Mouse (Mus musculus): Measurements from ENCODE around the gene Gm34653. TPM values are rescaled to one million over a fixed set of nuclear protein-coding genes. Genes with fewer than 3 reads are reported as not detected.
"Not testable (repeated sequence)": the region's sequence is repeated elsewhere in the genome, so short reads cannot be mapped to it uniquely, and the experiment has no call there.

Gene Gm34653
- polyA plus RNA-seq, 1 experiment from 2014 or later, result not detected

GRCm38 (mm10) chr2:34799357-34800256 is 33.2 kb upstream of the Gm34653 start, which contains the start of gene Rabepk:
TSS of gene Rabepk (minus strand) at chr2:34799912.
- Histone ChIP-seq H3K9ac (ENCODE audit: low read length) (peak within 1 kb of the TSS; percentile 83), H3K9me3 (ENCODE audit: control insufficient read depth, low read length) (no peaks in the 10 kb centered on the region), H3K4me1 (ENCODE audit: control insufficient read depth in 2 of 2, insufficient read depth in 2 of 2, low read length in 2 of 2) (peaks cover 8 to 25% of the 10 kb centered on the region in 2 experiments), H3K27ac (replicated peaks in 1 of 2; ENCODE audit: control insufficient read depth in 1 of 2, insufficient read depth in 1 of 2, low read depth in 2 of 2, low read length in 2 of 2) (peak within 1 kb of the TSS; percentile 61 to 80), H3K4me3 (ENCODE audit: control insufficient read depth in 1 of 2, insufficient read depth in 1 of 2, low read depth in 1 of 2, low read length in 2 of 2) (peak within 1 kb of the TSS; percentile 80 to 90), H3K4me2 (ENCODE audit: low read length) (peak within 1 kb of the TSS; percentile 86), H3K36me3 (ENCODE audit: control insufficient read depth, insufficient read depth, low read length) (peaks cover 30% of the 10 kb centered on the region), H3K27me3 (ENCODE audit: control insufficient read depth, insufficient read depth, low read length) (no peaks in the 10 kb centered on the region)
- peak; percentile 57 for ATAC-seq (ENCODE audit: insufficient number of reproducible peaks, insufficient read depth, low FRiP score, low read depth)
- WGBS, result 3% methylated on average over 44 of the region's 44 CpGs

DNA sequence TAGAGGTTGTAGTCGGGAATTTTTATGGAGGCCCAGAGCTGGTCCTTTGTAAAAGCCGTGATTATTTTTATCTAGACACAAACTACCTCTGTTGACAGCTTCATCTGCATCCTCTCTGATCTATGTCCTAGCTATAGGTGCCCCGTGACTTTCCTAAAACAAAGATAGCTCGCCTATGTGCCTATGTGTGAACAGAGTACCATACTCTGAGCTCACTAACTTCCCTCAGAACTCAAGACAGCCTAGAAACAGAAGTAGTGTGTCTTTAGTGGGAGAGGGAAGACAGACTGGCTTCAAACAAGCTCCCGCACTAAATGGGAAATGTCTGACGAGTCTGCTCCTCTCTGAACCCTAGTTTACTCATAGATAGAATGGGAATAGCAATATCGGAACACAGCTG is 32.4 kb upstream of the Gm34653 start:
- Histone ChIP-seq H3K4me3 (ENCODE audit: control insufficient read depth in 1 of 2, insufficient read depth in 1 of 2, low read depth in 1 of 2, low read length in 2 of 2) (peak overlapping the region in 1 of 2 experiments; percentile 80; a peak in 2 of 4 replicates), H3K36me3 (ENCODE audit: control insufficient read depth, insufficient read depth, low read length) (peaks cover 30% of the 10 kb centered on the region), H3K4me2 (ENCODE audit: low read length) (peak overlapping the region; percentile 86), H3K27ac (replicated peaks in 1 of 2; ENCODE audit: control insufficient read depth in 1 of 2, insufficient read depth in 1 of 2, low read depth in 2 of 2, low read length in 2 of 2) (peak overlapping the region in 1 of 2 experiments; percentile 61; a peak in 2 of 4 replicates), H3K4me1 (ENCODE audit: control insufficient read depth in 2 of 2, insufficient read depth in 2 of 2, low read length in 2 of 2) (peaks cover 8 to 29% of the 10 kb centered on the region in 2 experiments), H3K27me3 (ENCODE audit: control insufficient read depth, insufficient read depth, low read length) (no peaks in the 10 kb centered on the region), H3K9ac (ENCODE audit: low read length) (peak overlapping the region; percentile 83), H3K9me3 (ENCODE audit: control insufficient read depth, low read length) (no peaks in the 10 kb centered on the region)
- 67% methylated on average over 7 of the region's 7 CpGs for WGBS
- ATAC-seq (ENCODE audit: insufficient number of reproducible peaks, insufficient read depth, low FRiP score, low read depth), result no peak

GRCm38 (mm10) chr2:34801516-34802482 is 31.0 kb upstream of the Gm34653 start:
- ATAC-seq (ENCODE audit: insufficient number of reproducible peaks, insufficient read depth, low FRiP score, low read depth), result peak; percentile 95
- Histone ChIP-seq H3K4me1 (ENCODE audit: control insufficient read depth in 2 of 2, insufficient read depth in 2 of 2, low read length in 2 of 2) (peaks cover 10 to 29% of the 10 kb centered on the region in 2 experiments), H3K27ac (replicated peaks in 1 of 2; ENCODE audit: control insufficient read depth in 1 of 2, insufficient read depth in 1 of 2, low read depth in 2 of 2, low read length in 2 of 2) (peak overlapping the region; percentile 89 to 92), H3K9ac (ENCODE audit: low read length) (peak overlapping the region; percentile 88), H3K27me3 (ENCODE audit: control insufficient read depth, insufficient read depth, low read length) (no peaks in the 10 kb centered on the region), H3K4me3 (ENCODE audit: control insufficient read depth in 1 of 2, insufficient read depth in 1 of 2, low read depth in 1 of 2, low read length in 2 of 2) (peak overlapping the region; percentile 66 to 67), H3K36me3 (ENCODE audit: control insufficient read depth, insufficient read depth, low read length) (peaks cover 32% of the 10 kb centered on the region), H3K9me3 (ENCODE audit: control insufficient read depth, low read length) (no peaks in the 10 kb centered on the region), H3K4me2 (ENCODE audit: low read length) (peak overlapping the region; percentile 82)
- 6% methylated on average over 39 of the region's 39 CpGs for WGBS

DNA sequence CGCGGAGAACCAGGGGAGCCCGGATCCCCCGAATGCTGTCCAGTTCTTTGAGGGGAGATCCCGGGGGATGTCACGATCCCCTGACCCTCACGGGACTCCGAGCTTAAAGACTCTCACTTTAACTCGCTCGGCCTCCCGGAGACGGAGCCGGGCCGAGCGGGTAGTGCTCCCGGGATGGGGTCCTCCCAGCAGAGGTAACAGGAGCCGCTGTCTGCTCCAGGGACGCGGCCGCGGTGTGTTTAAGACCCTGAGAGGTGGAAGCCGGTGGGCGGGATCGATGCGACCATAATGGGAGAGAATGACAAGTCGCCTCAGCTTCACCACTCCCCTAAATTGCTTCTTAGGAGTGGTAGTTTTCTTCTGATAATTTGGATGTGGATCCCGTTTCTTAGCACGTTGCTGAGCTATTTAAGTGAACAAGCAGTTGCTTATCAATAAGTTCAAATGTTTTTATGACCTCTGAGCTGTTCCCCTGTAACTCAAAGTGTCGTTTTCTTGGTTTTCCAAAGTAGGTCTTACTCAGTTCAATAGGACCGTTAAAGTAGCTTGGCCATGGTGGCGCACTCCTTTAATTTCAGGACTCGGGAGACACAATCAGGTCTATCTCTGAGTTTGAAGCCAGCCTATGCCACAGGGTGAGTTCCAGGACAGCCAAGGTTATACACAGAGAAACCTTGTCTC is 30.1 kb upstream of the Gm34653 start:
- H3K9me3 ChIP-seq (ENCODE audit: control insufficient read depth, low read length); H3K27me3 ChIP-seq (ENCODE audit: control insufficient read depth, insufficient read depth, low read length): not testable (repeated sequence)
- under 1% methylated on average over 23 of the region's 32 CpGs for WGBS
- H3K4me2 ChIP-seq (ENCODE audit: low read length), result peak overlapping the region; percentile 82
- H3K9ac ChIP-seq (ENCODE audit: low read length), result peak overlapping the region; percentile 88
- H3K36me3 ChIP-seq (ENCODE audit: control insufficient read depth, insufficient read depth, low read length), result peaks cover 34% of the 10 kb centered on the region
- ATAC-seq (ENCODE audit: insufficient number of reproducible peaks, insufficient read depth, low FRiP score, low read depth), result peak; percentile 69; the same call in 1 of the 2 replicates
- peaks cover 10 to 29% of the 10 kb centered on the region in 2 experiments for H3K4me1 ChIP-seq (ENCODE audit: control insufficient read depth in 2 of 2, insufficient read depth in 2 of 2, low read length in 2 of 2)
- peak overlapping the region; percentile 66 to 67 for H3K4me3 ChIP-seq (ENCODE audit: control insufficient read depth in 1 of 2, insufficient read depth in 1 of 2, low read depth in 1 of 2, low read length in 2 of 2)
- peak overlapping the region; percentile 89 to 92 for H3K27ac ChIP-seq (replicated peaks in 1 of 2; ENCODE audit: control insufficient read depth in 1 of 2, insufficient read depth in 1 of 2, low read depth in 2 of 2, low read length in 2 of 2)

DNA sequence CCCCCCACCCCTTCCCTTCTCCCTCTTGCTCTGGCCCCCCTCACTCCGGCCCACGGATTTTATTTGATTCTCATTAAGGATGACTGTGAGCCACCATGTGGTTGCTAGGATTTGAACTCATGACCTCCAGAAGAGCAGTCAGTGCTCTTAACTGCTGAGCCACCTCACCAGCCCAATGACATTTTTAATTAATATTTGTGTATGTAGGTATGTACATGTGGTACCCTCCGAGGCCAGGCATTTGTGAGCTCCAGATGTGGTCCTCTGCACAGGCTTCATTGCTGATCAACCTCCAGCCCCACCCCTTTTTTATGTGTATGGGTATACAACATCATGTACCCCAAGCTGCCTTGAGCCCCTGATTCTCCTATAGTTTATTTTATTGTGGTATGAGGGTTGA is 29.1 kb upstream of the Gm34653 start:
- H3K4me2 ChIP-seq (ENCODE audit: low read length), result peak overlapping the region; percentile 82
- H3K36me3 ChIP-seq (ENCODE audit: control insufficient read depth, insufficient read depth, low read length), result peaks cover 43% of the 10 kb centered on the region
- no peak overlapping the region for H3K27ac ChIP-seq (replicated peaks in 1 of 2; ENCODE audit: control insufficient read depth in 1 of 2, insufficient read depth in 1 of 2, low read depth in 2 of 2, low read length in 2 of 2)
- peaks cover 10 to 29% of the 10 kb centered on the region in 2 experiments for H3K4me1 ChIP-seq (ENCODE audit: control insufficient read depth in 2 of 2, insufficient read depth in 2 of 2, low read length in 2 of 2)
- ATAC-seq (ENCODE audit: insufficient number of reproducible peaks, insufficient read depth, low FRiP score, low read depth), result no peak
- no peaks in the 10 kb centered on the region for H3K9me3 ChIP-seq (ENCODE audit: control insufficient read depth, low read length)
- H3K27me3 ChIP-seq (ENCODE audit: control insufficient read depth, insufficient read depth, low read length), result no peaks in the 10 kb centered on the region
- no peak overlapping the region; the same call in 1 of the 2 replicates for H3K9ac ChIP-seq (ENCODE audit: low read length)
- H3K4me3 ChIP-seq (ENCODE audit: control insufficient read depth in 1 of 2, insufficient read depth in 1 of 2, low read depth in 1 of 2, low read length in 2 of 2), result peak overlapping the region in 1 of 2 experiments; percentile 67; a peak in 1 of 4 replicates
- 85% methylated on average over 3 of the region's 3 CpGs for WGBS

DNA sequence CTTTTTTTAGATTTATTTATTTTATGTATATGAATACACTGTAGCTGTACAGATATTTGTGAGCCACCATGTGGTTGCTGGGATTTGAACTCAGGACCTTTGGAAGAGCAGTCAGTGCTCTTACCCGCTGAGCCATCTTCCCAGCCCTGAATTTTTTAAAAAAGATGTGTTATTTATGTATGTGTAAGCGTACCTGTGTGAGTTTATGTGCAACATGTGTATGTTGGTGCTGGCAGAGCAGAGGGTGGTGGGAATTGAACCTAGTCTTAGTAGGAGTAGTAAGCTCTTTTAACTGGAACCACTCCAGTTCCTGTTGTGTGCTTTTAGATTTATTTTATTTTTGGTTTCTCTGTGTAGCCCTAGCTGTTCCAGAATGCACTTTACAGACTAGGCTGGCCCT is 28.6 kb upstream of the Gm34653 start:
- Histone ChIP-seq H3K4me1 (ENCODE audit: control insufficient read depth in 2 of 2, insufficient read depth in 2 of 2, low read length in 2 of 2) (peaks cover 8 to 26% of the 10 kb centered on the region in 2 experiments; a peak in 3 of 4 replicates), H3K9me3 (ENCODE audit: control insufficient read depth, low read length) (no peaks in the 10 kb centered on the region), H3K4me3 (ENCODE audit: control insufficient read depth in 1 of 2, insufficient read depth in 1 of 2, low read depth in 1 of 2, low read length in 2 of 2) (no peak overlapping the region), H3K9ac (ENCODE audit: low read length) (no peak overlapping the region), H3K4me2 (ENCODE audit: low read length) (0 out of 2 replicates have a peak overlapping the region, but pooled peaks have one; percentile 82), H3K36me3 (ENCODE audit: control insufficient read depth, insufficient read depth, low read length) (peaks cover 47% of the 10 kb centered on the region), H3K27ac (replicated peaks in 1 of 2; ENCODE audit: control insufficient read depth in 1 of 2, insufficient read depth in 1 of 2, low read depth in 2 of 2, low read length in 2 of 2) (no peak overlapping the region), H3K27me3 (ENCODE audit: control insufficient read depth, insufficient read depth, low read length) (no peaks in the 10 kb centered on the region)
- no peak for ATAC-seq (ENCODE audit: insufficient number of reproducible peaks, insufficient read depth, low FRiP score, low read depth)
- 94% methylated on average over 2 of the region's 2 CpGs for WGBS
